Mouse (Mus musculus) ovary, adult 18-20 months (tissue): ENCODE measurements around the gene Dhrs9.

Experiments used
- DNase-seq: peaks from one replicate; pipeline ENCODE4 v3.0.0; 2022; ENCODE audit warnings: low spot score, mixed read lengths

Dhrs9 gene

DNA sequence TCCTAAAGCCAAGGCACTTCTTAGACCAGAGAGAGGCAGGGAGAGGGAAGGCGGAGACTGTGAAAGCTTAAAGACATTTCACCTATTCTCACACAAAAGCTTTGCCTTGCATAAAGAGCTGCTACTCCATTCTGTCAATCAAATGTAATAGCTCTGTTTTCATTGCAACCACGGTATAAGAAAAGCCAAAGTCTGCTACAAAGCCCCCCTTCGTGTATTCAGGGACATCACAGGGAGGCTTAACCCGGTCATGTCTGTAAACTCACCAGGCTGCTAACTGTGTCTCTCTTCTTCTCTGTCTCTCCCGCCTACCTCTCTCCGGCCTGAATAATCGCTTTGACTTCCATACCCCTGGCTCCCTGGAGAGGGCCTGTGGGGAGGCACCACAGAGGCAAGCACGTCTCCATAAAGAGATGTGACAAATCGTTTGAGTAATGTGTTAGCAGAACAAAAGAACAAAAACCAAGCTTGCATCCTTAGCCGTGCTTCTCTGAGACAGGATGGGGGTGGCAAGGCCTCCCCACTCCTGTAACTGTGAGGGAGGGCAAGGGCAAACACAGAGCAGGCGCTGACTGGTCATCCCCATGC, 38.1 kb downstream of the Dhrs9 start:
- peak; percentile 4 for DNase-seq

DNA sequence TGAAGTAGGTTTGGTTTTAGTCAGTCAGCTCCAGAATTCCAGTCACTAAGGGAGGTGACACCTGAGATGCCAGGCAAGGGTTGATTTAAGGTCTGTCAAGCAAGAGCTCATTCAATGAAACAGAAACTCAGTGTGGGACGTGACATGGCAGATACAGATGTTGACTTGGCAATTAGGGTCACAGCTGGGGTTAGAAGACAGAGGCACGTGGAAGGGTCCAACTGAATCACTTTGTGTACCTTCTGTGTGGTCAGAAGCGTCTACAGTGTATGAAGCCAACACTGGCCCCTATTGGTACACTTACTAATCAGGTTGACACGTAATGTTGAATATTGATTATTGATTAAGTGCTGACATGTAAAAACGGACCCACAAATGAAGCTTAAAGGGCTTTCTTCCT, 44.6 kb downstream of the Dhrs9 start:
- DNase-seq, result no peak

DNA sequence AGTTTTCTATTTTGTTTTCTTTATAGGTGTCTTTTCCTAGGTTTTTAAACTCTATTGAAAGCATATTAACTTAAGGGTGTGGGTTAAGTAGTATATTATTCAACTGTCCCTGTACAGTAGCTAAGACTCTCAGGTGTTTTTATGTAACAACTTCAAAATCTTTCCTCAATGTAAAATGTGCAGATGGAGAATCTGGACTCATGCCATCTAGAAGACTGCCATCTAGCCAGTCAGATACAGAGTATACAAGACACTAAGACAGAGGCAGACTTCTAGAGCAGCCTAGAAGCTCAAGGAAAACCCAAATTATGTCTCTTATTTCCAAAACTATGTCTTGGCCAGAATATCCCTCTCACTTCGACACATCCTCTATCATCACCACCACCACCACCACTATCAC, 45.8 kb downstream of the Dhrs9 start:
- DNase-seq, result no peak

DNA sequence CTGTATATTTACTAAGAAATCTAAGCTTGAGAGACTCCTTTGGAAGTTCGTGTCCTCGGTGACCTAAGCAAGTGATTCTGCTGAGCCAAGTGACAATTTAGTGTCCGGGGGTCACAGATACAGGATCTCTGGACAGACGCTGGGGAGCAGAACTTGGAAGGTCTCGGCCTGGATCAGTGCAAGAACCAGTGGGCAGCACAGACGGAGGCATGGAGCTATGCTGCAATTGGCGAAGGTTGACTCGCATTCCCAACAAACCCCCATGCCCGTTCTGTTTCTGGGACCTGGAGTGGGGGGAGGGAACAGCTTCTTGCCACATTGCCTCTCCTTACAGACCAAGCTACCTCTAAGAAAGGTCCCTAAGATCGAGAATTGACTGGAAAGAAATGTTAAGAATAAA, 46.9 kb downstream of the Dhrs9 start:
- no peak for DNase-seq

DNA sequence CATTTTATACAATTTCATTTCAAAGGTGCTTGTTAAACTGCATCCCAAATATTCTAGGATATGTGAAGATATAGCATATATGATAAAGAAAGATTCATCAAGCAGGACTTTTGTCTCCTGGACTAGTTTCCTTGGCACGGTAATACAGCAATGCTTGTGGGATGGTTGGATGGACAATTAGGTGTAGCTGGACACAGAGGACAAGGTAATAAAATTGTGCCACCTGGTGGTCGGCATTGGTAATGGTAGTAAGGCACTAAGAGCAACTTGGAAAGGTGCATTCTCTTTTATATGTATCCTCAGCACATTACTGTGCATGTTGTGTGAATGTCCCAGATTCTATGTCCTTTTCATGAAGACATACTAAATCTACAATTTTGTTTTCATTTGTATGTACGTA, 47.9 kb downstream of the Dhrs9 start:
- peak; percentile 5 for DNase-seq

DNA sequence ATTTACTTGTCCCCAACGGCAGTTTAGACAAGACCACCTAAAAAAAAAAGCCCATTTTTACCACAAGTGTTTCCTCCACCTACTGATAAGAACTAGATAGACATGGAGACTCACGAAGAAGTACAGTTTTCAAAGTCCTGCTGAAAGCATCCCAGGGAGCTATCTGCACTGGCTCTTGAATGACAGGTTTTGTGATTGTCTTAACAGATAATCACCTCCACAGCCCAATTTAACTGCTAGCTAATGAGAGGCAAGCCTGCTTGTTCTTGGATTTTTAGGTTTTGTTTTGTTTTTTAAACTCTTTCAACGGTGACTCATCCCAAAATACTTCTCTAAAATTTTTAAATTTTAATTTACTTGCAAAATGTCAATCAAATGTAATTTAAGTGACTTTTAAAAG, 61.4 kb downstream of the Dhrs9 start:
- no peak for DNase-seq

DNA sequence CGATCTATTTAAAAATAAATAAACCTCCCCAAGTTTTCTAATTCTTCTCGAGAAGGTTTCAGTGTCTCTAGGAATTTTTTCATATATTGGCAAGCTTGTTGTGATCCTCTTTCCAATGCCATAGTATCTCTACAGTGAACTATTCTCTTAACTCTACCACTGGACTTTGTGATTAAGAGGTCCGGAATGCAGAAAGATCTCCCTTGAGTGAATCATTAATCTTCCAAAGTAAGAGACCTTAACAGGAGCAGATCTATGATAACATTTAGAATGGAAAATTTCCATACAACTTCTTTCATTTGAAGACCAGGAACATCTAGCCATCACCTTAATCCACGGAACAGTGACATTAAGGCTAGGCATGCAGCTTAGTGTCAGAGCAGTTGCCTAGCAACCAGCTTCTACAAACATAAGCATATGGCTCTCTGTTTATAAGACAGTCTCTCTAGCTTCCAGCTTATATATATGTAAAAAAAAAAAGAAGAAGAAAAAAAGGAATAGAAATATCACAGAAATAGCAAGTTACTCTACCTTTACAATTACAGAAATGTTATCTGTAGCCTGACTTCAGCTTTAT, 65.7 kb downstream of the Dhrs9 start:
- DNase-seq, result no peak

DNA sequence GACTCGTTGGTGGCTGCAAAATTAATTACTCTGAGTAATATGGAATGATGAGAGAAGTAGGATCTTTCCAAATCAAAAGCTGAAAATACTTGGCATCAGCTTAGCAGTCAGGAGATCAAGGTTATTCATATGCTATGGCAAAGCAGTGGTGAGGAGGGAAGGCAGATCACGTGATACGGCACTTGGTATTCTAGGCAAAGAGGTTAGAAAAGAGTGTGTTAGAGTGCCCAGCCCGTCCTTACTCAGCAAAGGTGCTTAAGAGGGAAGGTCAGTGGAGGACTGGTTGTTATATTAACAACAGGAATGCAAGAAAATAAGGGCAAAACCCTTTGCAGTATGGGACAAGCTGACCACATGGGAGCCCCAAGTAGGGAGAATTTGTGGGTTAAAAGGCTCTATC, 68.3 kb downstream of the Dhrs9 start:
- DNase-seq, result no peak

DNA sequence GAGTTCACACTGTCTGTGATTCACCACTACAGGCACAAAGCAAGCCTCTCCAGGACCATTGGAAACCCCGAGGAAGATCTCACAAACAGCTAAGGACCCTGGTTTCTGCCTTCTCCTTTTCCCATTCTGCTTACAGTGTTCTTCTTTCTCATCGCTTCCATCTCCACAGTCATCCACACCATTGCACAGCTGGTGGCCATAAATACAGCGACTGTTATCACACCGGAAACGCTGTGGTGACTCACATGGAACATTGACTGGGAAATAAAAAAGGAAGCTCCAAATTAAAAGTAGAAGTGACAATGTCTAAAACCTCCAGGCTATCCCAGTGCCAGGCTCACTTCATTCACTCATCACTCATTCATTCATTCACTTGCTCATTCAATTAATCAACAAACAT, 70.9 kb downstream of the Dhrs9 start:
- no peak for DNase-seq
